Mouse (Mus musculus) retina, adult 2 months (tissue): Measurements from ENCODE around the gene Snorc.

Experiments used
- DNase-seq: peaks from one replicate; pipeline ENCODE4 v3.0.0-alpha.2; 2012; ENCODE audit warnings: low read depth, low spot score

Snorc gene

DNA sequence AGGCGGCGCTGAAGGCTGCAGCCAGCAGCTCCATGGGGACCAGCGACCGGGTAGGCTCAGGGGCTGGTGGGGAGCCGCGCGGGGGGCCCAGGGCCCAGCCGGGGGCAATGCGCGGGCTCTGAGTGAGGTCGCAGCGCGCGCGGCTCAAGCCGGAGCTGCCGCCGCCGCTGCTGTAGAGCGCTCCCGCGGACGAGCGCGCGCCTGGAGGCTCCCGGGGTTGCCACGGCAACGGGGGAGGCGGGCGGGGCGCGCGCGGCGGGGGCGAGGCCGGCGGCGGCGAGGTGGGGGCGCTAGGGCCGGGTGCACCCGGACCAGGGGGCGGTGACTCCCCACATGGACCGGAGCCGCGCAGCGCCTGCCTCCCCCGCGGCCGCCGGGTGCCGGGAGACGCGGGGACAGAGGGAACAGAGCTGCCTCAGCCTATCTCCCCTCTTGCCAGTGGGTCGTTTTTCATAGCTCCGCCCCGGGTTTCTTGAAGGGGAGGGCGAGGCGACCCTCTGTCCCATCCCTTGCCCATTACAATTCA lies 40.2 kb downstream of the Snorc start:
- no peak for DNase-seq

DNA sequence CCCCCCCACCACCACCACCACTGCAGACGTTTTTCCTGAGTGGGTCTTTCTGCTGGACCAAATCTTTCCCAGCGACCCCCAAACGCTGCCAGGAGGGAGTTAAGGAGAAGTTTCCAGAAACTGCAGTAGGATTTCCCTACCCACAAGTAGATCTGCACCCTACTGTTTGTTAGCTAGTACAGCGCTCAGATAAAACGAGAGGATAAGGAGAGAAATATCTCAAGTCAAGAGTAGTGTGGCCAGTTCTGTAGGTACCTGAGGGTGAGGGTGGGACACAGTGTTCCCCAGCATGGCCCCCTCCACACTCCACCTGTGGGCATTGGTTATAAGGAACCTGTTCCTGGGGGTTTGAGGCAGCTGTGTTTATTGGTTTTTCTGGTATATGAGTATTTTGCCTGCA lies 40.8 kb downstream of the Snorc start:
- DNase-seq = no peak

- DNase-seq = no peak
Measured at GRCm38 (mm10) chr1:87520467-87520866, 50.4 kb downstream of the Snorc start.

DNA sequence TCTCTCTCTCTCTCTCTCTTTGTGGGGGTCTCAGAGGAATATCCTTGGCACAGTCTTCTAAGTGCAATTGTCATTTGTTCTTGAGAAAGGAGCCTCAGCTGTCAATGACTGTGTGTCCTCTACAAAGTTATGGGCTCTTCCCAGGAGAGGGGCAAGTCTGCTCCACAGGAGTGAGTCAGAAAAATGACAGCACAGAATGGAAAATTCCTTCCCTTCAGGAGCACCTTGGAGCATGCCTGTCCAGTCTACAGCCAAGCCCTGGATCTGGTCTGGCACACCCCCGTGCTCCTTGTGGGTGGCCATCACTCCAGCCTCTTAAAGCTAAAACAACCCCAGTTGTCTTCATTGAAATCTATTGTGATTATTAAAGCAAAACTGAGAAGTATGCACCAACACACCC lies 51.5 kb downstream of the Snorc start:
- no peak for DNase-seq

DNA sequence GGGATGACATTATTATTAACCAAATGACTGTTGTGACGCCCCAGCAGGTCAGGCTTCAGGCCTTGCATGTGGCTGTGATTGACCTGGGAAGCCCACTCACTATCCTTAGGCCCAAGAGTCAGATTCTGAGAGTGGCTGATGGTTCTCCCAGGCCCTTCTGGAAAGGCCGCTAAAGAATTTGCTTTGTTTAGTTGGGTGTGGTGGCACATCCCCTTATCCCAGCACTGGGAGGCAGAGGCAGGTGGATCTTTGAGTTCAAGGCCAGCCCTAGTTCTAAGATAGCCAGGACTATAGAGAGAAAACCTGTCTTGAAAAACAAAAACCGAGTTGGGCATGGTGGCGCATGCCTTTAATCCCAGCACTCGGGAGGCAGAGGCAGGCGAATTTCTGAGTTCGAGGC lies 55.0 kb downstream of the Snorc start:
- no peak for DNase-seq
